Mouse (Mus musculus): ENCODE results near the gene Kcnh3.

- no peak for TF ChIP-seq CTCF (conservative IDR thresholded peaks at IDR 0.05; ENCODE audit: insufficient read depth, insufficient read length, low read depth, low read length)
- TF ChIP-seq POLR2A (IDR thresholded peaks at IDR 0.05; ENCODE audit: low read depth, low read length) = no peak
Measured at GRCm38 (mm10) chr15:99231998-99232397, 7.3 kb downstream of the Kcnh3 start.

Data from kidney, adult 2 months (tissue).